Comparison of ENCODE assay signal across 16 mouse cellular contexts in the genomic region with DNA sequence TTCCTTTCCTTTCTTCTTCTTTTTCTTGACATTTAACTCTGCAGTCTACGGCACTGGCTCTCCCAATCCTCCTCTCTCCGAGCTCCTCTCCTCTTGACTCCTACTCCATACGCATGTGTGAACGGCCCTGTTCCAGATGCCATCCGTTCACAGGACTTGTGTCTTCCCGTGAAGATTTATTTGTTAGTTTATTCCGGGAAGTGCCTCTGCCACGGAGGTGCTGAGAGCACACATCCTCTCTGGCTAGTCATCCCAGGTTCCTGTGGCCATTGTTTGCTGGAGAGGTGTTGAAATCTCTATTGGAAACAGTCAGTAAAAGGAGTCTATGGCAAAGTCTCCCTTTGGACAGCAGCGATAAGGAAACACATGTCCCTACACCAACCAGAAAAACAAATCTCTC. TPM values are rescaled to one million over a fixed set of nuclear protein-coding genes. Genes with fewer than 3 reads are reported as not detected.
DNase-seq lines count a peak whose midpoint lies in the region; ATAC-seq lines count a peak whose summit lies in the region.
"Had no signal": no experiment of that assay in that cellular context is flagged by ENCODE, and none has a peak within 500 bp of the region (broad histone marks: within the 10 kb centered on the region; RNA-seq: fewer than 3 reads in every experiment).

No protein-coding gene starts in this region.

- H3K36me3 ChIP-seq in heart, embryonic 10.5 days, result no peaks in the 10 kb centered on the region
- H3K36me3 ChIP-seq in hindbrain, embryonic 12.5 days, result no peaks in the 10 kb centered on the region
- no peaks in the 10 kb centered on the region for H3K36me3 ChIP-seq in hindbrain, embryonic 14.5 days (replicated peaks; ENCODE audit: control insufficient read depth, insufficient read depth)
- H3K36me3 ChIP-seq: limb, embryonic 12.5 days; midbrain, embryonic 12.5 days; neural tube, embryonic 15.5 days had no signal

- no peaks in the 10 kb centered on the region for H3K9me3 ChIP-seq in heart, embryonic 10.5 days
- H3K9me3 ChIP-seq in hindbrain, embryonic 12.5 days (replicated peaks), result no peaks in the 10 kb centered on the region
- H3K9me3 ChIP-seq in hindbrain, embryonic 14.5 days (ENCODE audit: control insufficient read depth, low read length), result no peaks in the 10 kb centered on the region
- H3K9me3 ChIP-seq: limb, embryonic 12.5 days; midbrain, embryonic 12.5 days; neural tube, embryonic 15.5 days had no signal

- H3K9ac ChIP-seq in hindbrain, embryonic 12.5 days, result no peak overlapping the region
- H3K9ac ChIP-seq in hindbrain, embryonic 14.5 days, result no peak overlapping the region
- H3K9ac ChIP-seq: limb, embryonic 12.5 days; midbrain, embryonic 12.5 days; neural tube, embryonic 15.5 days had no signal

- DNase-seq in heart, embryonic 10.5 days (ENCODE audit: low spot score), result no peak
- DNase-seq in heart, postnatal 36 days, result no peak
- no peak for DNase-seq in hindbrain, embryonic 14.5 days (ENCODE audit: low spot score)
- peak; percentile 59 for DNase-seq in kidney, adult 9 months
- DNase-seq in kidney, postnatal 10 days, result peak; percentile 44
- DNase-seq in gastrocnemius, postnatal 4 days (ENCODE audit: low spot score in 2 of 2), result no peak
- DNase-seq: cerebellum, postnatal 14 days; gastrocnemius, postnatal 10 days; lung, adult 2 months; thymus, adult 18-20 months had no signal

- no peak for ATAC-seq in hindbrain, embryonic 12.5 days (ENCODE audit: low FRiP score)
- ATAC-seq in hindbrain, embryonic 14.5 days (ENCODE audit: low FRiP score), result no peak
- ATAC-seq: hindbrain, postnatal 0 days had no signal

- 23% methylated on average over 9 of the region's 9 CpGs for WGBS in heart, embryonic 10.5 days
- WGBS in hindbrain, embryonic 12.5 days, result 75% methylated on average over 9 of the region's 9 CpGs
- WGBS in hindbrain, embryonic 14.5 days, result 65% methylated on average over 9 of the region's 9 CpGs

- peaks cover 7% of the 10 kb centered on the region; the same call in 1 of the 2 replicates for H3K27me3 ChIP-seq in heart, embryonic 10.5 days (ENCODE audit: insufficient read depth, poor library complexity, severe bottlenecking)
- no peaks in the 10 kb centered on the region for H3K27me3 ChIP-seq in hindbrain, embryonic 12.5 days
- no peaks in the 10 kb centered on the region for H3K27me3 ChIP-seq in hindbrain, embryonic 14.5 days (ENCODE audit: control insufficient read depth, insufficient read depth, low read length)
- H3K27me3 ChIP-seq: limb, embryonic 12.5 days; midbrain, embryonic 12.5 days; neural tube, embryonic 15.5 days had no signal

- peaks cover 20% of the 10 kb centered on the region for H3K4me1 ChIP-seq in heart, embryonic 10.5 days
- H3K4me1 ChIP-seq in hindbrain, embryonic 12.5 days, result no peaks in the 10 kb centered on the region
- H3K4me1 ChIP-seq in hindbrain, embryonic 14.5 days (replicated peaks; ENCODE audit: control insufficient read depth, insufficient read depth, low read length), result no peaks in the 10 kb centered on the region
- H3K4me1 ChIP-seq: limb, embryonic 12.5 days; midbrain, embryonic 12.5 days had no signal

- intact Hi-C loops in heart, postnatal 36 days (cut with DNase I), result no loop called here

- no peak overlapping the region for H3K27ac ChIP-seq in heart, embryonic 10.5 days
- H3K27ac ChIP-seq in hindbrain, embryonic 12.5 days, result peak overlapping the region; percentile 19; the same call in 1 of the 2 replicates
- no peak overlapping the region for H3K27ac ChIP-seq in hindbrain, embryonic 14.5 days
- H3K27ac ChIP-seq: hindbrain, postnatal 0 days; limb, embryonic 12.5 days; macrophage; midbrain, embryonic 12.5 days; neural tube, embryonic 15.5 days had no signal

- H3K4me2 ChIP-seq in hindbrain, embryonic 12.5 days (replicated peaks), result no peak overlapping the region
- H3K4me2 ChIP-seq in hindbrain, embryonic 14.5 days (replicated peaks), result no peak overlapping the region
- H3K4me2 ChIP-seq: limb, embryonic 12.5 days; midbrain, embryonic 12.5 days; neural tube, embryonic 15.5 days had no signal

- H3K4me3 ChIP-seq in heart, embryonic 10.5 days, result peak overlapping the region; percentile 28; the same call in 1 of the 2 replicates
- H3K4me3 ChIP-seq in hindbrain, embryonic 12.5 days, result no peak overlapping the region
- no peak overlapping the region for H3K4me3 ChIP-seq in hindbrain, embryonic 14.5 days (replicated peaks; ENCODE audit: low read length)
- H3K4me3 ChIP-seq: limb, embryonic 12.5 days; midbrain, embryonic 12.5 days; neural tube, embryonic 15.5 days had no signal

RNA-seq across cellular contexts. Expression of a gene that starts 53.3 kb away (rescaled TPM):
- 9.4 and 12.5 TPM in 2 replicates for polyA plus RNA-seq in heart, embryonic 10.5 days (2016; fragmentation: Nextera tagmentation; extraction: Ambion mirVana)
- total RNA-seq in heart, postnatal 36 days (2021), result 10 to 100 TPM; 37.0 to 38.3 TPM
- polyA plus RNA-seq in hindbrain, embryonic 12.5 days (2016; fragmentation: Nextera tagmentation; extraction: Ambion mirVana), result 18.9 and 19.3 TPM in 2 replicates
- 10.9 and 11.4 TPM in 2 replicates for polyA plus RNA-seq in hindbrain, embryonic 14.5 days (2014; fragmentation: Nextera tagmentation; extraction: Ambion mirVana)
- 10 to 100 TPM; 69.6 to 71.1 TPM for total RNA-seq in gastrocnemius, postnatal 4 days (2021)

Comparison
In these comparisons a context has a peak if more than half of its experiments do, and no peak if none do; other contexts are left out.
1. DNase-seq: peak in kidney, adult 9 months (single experiment) and kidney, postnatal 10 days (single experiment); none in heart, embryonic 10.5 days (single experiment), heart, postnatal 36 days (0 of 2), hindbrain, embryonic 14.5 days (single experiment) and gastrocnemius, postnatal 4 days (0 of 2).